ENCODE assay signal across 33 mouse cellular contexts in the genomic region with DNA sequence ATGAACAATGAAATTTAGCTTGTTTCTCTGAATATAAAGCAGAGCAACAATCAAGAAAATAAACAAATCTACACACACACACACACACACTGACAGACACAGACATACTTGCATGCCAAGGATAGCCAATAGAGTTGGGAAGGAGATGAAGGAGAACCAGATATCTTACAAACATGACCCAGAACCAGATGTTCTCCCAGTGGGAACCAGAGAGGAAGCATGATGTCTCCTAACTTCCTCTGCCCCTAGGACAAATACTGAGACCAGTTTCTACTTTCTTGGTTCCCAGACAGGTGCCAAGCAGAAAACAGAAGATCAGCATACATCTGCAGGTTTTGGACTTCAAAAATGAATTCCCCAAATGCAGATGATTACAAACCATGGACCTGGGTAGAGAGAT. TPM values are rescaled to one million over a fixed set of nuclear protein-coding genes. Genes with fewer than 3 reads are reported as not detected.
"Had no signal": no experiment of that assay in that cellular context is flagged by ENCODE, and none has a peak within 500 bp of the region (broad histone marks: within the 10 kb centered on the region; RNA-seq: fewer than 3 reads in every experiment).

No protein-coding gene starts in this region.

- H3K4me3 ChIP-seq: heart, embryonic 12.5 days; hindbrain, embryonic 10.5 days; hindbrain, embryonic 12.5 days; intestine, embryonic 15.5 days; layer of hippocampus, adult 2 months; left cerebral cortex, adult 2 months; limb, embryonic 10.5 days; limb, embryonic 12.5 days; liver, embryonic 13.5 days; liver, embryonic 15.5 days had no signal

- H3K27ac ChIP-seq: hindbrain, embryonic 10.5 days; hindbrain, embryonic 12.5 days; hindbrain, embryonic 14.5 days; intestine, embryonic 15.5 days; layer of hippocampus, adult 2 months; left cerebral cortex, adult 2 months; limb, embryonic 10.5 days; limb, embryonic 12.5 days; liver, embryonic 13.5 days; liver, embryonic 15.5 days had no signal

- H3K36me3 ChIP-seq: heart, embryonic 12.5 days; hindbrain, embryonic 10.5 days; hindbrain, embryonic 12.5 days; intestine, embryonic 15.5 days; limb, embryonic 10.5 days; limb, embryonic 12.5 days; liver, embryonic 13.5 days; liver, embryonic 15.5 days had no signal

- H3K27me3 ChIP-seq: heart, embryonic 12.5 days; hindbrain, embryonic 12.5 days; intestine, embryonic 15.5 days; limb, embryonic 12.5 days; liver, embryonic 13.5 days; liver, embryonic 15.5 days had no signal

- H3K9me3 ChIP-seq: heart, embryonic 12.5 days; hindbrain, embryonic 10.5 days; hindbrain, embryonic 12.5 days; intestine, embryonic 15.5 days; limb, embryonic 10.5 days; limb, embryonic 12.5 days; liver, embryonic 13.5 days; liver, embryonic 15.5 days had no signal

- ATAC-seq: hindbrain, embryonic 16.5 days; inflammation-experienced regulatory T-cells, adult 6 months; intestine, embryonic 15.5 days; intestine, postnatal 0 days had no signal

- H3K9ac ChIP-seq: heart, embryonic 12.5 days; hindbrain, embryonic 12.5 days; hindbrain, embryonic 14.5 days; intestine, embryonic 15.5 days; limb, embryonic 12.5 days; liver, embryonic 13.5 days; liver, embryonic 15.5 days had no signal

- H3K4me1 ChIP-seq: heart, embryonic 12.5 days; hindbrain, embryonic 10.5 days; hindbrain, embryonic 12.5 days; intestine, embryonic 15.5 days; limb, embryonic 10.5 days; limb, embryonic 12.5 days had no signal

- H3K4me2 ChIP-seq: heart, embryonic 12.5 days; hindbrain, embryonic 12.5 days; hindbrain, embryonic 14.5 days; intestine, embryonic 15.5 days; limb, embryonic 12.5 days; liver, embryonic 11.5 days; liver, embryonic 13.5 days; liver, embryonic 15.5 days had no signal

- DNase-seq: gastrocnemius, postnatal 14 days; gastrocnemius, postnatal 36 days; heart, postnatal 10 days; heart, postnatal 4 days; kidney, adult 18-20 months; kidney, adult 8-10 months; kidney, postnatal 10 days; kidney, postnatal 25 days; kidney, postnatal 4 days; liver; liver, embryonic 13.5 days had no signal

RNA-seq across cellular contexts. Expression of a gene that starts 7.2 kb away (rescaled TPM):
- total RNA-seq: granulocyte monocyte progenitor cell, adult 5-6 weeks; heart, postnatal 10 days; heart, postnatal 4 days; layer of hippocampus, adult 2 months; layer of hippocampus, postnatal 10 days; layer of hippocampus, postnatal 25 days; left cerebral cortex, adult 2 months; left cerebral cortex, postnatal 14 days; left cerebral cortex, postnatal 36 days had no signal
- polyA plus RNA-seq: heart, embryonic 12.5 days; heart, embryonic 14.5 days; hindbrain, embryonic 10.5 days; hindbrain, embryonic 12.5 days; hindbrain, embryonic 14.5 days; hindbrain, embryonic 16.5 days; inflammation-experienced regulatory T-cells, adult 6 months; kidney, embryonic 14.5 days; kidney, embryonic 16.5 days; limb, embryonic 10.5 days; limb, embryonic 12.5 days; liver, embryonic 11.5 days; liver, embryonic 13.5 days; liver, embryonic 15.5 days had no signal
